Mouse (Mus musculus) bone marrow, adult 2 months (tissue): Measurements from ENCODE around the gene Cerkl. TPM values are rescaled to one million over a fixed set of nuclear protein-coding genes. Genes with fewer than 3 reads are reported as not detected.

Experiments used
- H3K27ac ChIP-seq: fragments of 200-500 bp; 2 replicates; pipeline ENCODE4 v1.5.1; 2012; ENCODE audit warnings: low read depth, mild to moderate bottlenecking, control low read depth, inconsistent platforms, low read length; ENCODE audit not compliant: control insufficient read depth, poor library complexity, insufficient read depth
- H3K4me1 ChIP-seq: fragments of 200-500 bp; 2 replicates; pipeline ENCODE4 v1.6.1; 2011; ENCODE audit warnings: low read length; ENCODE audit not compliant: control insufficient read depth, insufficient read depth
- H3K4me3 ChIP-seq: fragments of 200-500 bp; replicated peaks from 2 replicates; pipeline ENCODE3; 2011; ENCODE audit warnings: mild to moderate bottlenecking, low read depth, low read length, control low read depth; ENCODE audit not compliant: control insufficient read depth
- CTCF ChIP-seq: fragments of 200-500 bp; IDR thresholded peaks from 2 replicates; pipeline ENCODE4 v1.5.1; 2011; ENCODE audit warnings: low read length, control low read depth; ENCODE audit not compliant: control insufficient read depth, insufficient read depth
- POLR2A ChIP-seq: fragments of 200-500 bp; IDR thresholded peaks from 2 replicates; pipeline ENCODE4 v1.6.1; 2011; ENCODE audit warnings: low read depth, mild to moderate bottlenecking, control low read depth, low read length, borderline replicate concordance; ENCODE audit not compliant: control insufficient read depth
- WGBS: fragments of 180-500 bp; shearing (Covaris S2); methylation state at CpG from one replicate; pipeline ENCODE4 v1.1.7; 2018; 5-methylcytosine and 5-hydroxymethylcytosine counted together
- polyA plus RNA-seq: library from polyadenylated mRNA; stranded (reverse); fragments of >200 nt; gene quantifications from 2 replicates; pipeline ENCODE4 v1.2.4, GENCODE M21; 2011; ENCODE audit warnings: low replicate concordance; ENCODE audit not compliant: missing spikeins, insufficient read depth, insufficient read length

Cerkl gene
- polyA plus RNA-seq, 1 experiment, result 22.0 TPM

- Histone ChIP-seq H3K4me1 (no peaks in the 10 kb centered on the region), H3K4me3 (no peak overlapping the region), H3K27ac (no peak overlapping the region)
- TF ChIP-seq POLR2A, result no peak
- 85% methylated on average over 8 of the region's 8 CpGs for WGBS
Observed at GRCm38 (mm10) chr2:79378346-79379086, 78.1 kb downstream of the Cerkl start.

- H3K4me3 ChIP-seq, result no peak overlapping the region
- 63% methylated on average over 6 of the region's 6 CpGs for WGBS
- no peaks in the 10 kb centered on the region; the same call in 1 of the 2 replicates for H3K4me1 ChIP-seq
- H3K27ac ChIP-seq, result no peak overlapping the region
- TF ChIP-seq CTCF, result peak; percentile 60; the same call in 1 of the 2 replicates
- TF ChIP-seq POLR2A, result no peak
Observed at GRCm38 (mm10) chr2:79372486-79373200, 83.9 kb downstream of the Cerkl start.

- no peaks in the 10 kb centered on the region; the same call in 1 of the 2 replicates for H3K4me1 ChIP-seq
- no peak overlapping the region for H3K27ac ChIP-seq
- TF ChIP-seq CTCF (no peak), POLR2A (no peak)
- H3K4me3 ChIP-seq, result no peak overlapping the region
- 60% methylated on average over 2 of the region's 2 CpGs for whole genome bisulfite sequencing
Observed at GRCm38 (mm10) chr2:79372154-79372467, 84.5 kb downstream of the Cerkl start.

- Histone ChIP-seq H3K4me1 (no peaks in the 10 kb centered on the region; the same call in 1 of the 2 replicates), H3K4me3 (no peak overlapping the region), H3K27ac (no peak overlapping the region)
- TF ChIP-seq CTCF (no peak), POLR2A (no peak)
- 86% methylated on average over 7 of the region's 7 CpGs for WGBS
Observed at GRCm38 (mm10) chr2:79371326-79372153, 85.0 kb downstream of the Cerkl start.

GRCm38 (mm10) chr2:79370711-79371312 lies 85.8 kb downstream of the Cerkl start:
- TF ChIP-seq POLR2A (no peak), CTCF (no peak)

GRCm38 (mm10) chr2:79369905-79370304 lies 86.7 kb downstream of the Cerkl start:
- TF ChIP-seq CTCF, result no peak
- no peak for TF ChIP-seq POLR2A

More at GRCm38 (mm10) chr2:79370711-79371312, 85.8 kb downstream of the Cerkl start:
- 38% methylated on average over 9 of the region's 9 CpGs for WGBS
- H3K4me3 ChIP-seq, result peak overlapping the region; percentile 56
- no peak overlapping the region for H3K27ac ChIP-seq
- H3K4me1 ChIP-seq, result no peaks in the 10 kb centered on the region; the same call in 1 of the 2 replicates

GRCm38 (mm10) chr2:79369061-79369524 lies 87.5 kb downstream of the Cerkl start:
- no peak overlapping the region for H3K4me3 ChIP-seq
- no peak overlapping the region for H3K27ac ChIP-seq
- WGBS, result 84% methylated on average over 7 of the region's 7 CpGs
- no peak for TF ChIP-seq CTCF
- no peak for TF ChIP-seq POLR2A
- H3K4me1 ChIP-seq, result no peaks in the 10 kb centered on the region; the same call in 1 of the 2 replicates

More at GRCm38 (mm10) chr2:79369905-79370304, 86.7 kb downstream of the Cerkl start:
- H3K27ac ChIP-seq, result no peak overlapping the region
- H3K4me1 ChIP-seq, result no peaks in the 10 kb centered on the region; the same call in 1 of the 2 replicates
- WGBS, result 86% methylated on average over 4 of the region's 4 CpGs
- peak overlapping the region; percentile 56 for H3K4me3 ChIP-seq
